Mouse (Mus musculus) thymus, adult 2 months (tissue): Measurements from ENCODE around the gene Smok3c. TPM values are rescaled to one million over a fixed set of nuclear protein-coding genes. Genes with fewer than 3 reads are reported as not detected.

Experiments used
- DNase-seq: peaks from one replicate; pipeline ENCODE4 v3.0.0; 2021
- H3K27ac ChIP-seq: fragments of 200-500 bp; 2 replicates; pipeline ENCODE4 v1.5.1; 2012; ENCODE audit warnings: low read length, control low read depth; ENCODE audit not compliant: control insufficient read depth, insufficient read depth
- H3K27me3 ChIP-seq: fragments of 200-500 bp; 2 replicates; pipeline ENCODE4 v1.6.1; 2012; ENCODE audit warnings: mild to moderate bottlenecking, low read length, moderate library complexity, mixed read lengths; ENCODE audit not compliant: control insufficient read depth, insufficient read depth
- H3K36me3 ChIP-seq: fragments of 200-500 bp; 2 replicates; pipeline ENCODE4 v1.6.1; 2012; ENCODE audit warnings: mild to moderate bottlenecking, low read length, moderate library complexity; ENCODE audit not compliant: control insufficient read depth, insufficient read depth
- H3K4me1 ChIP-seq: fragments of 200-500 bp; replicated peaks from 2 replicates; pipeline ENCODE4 v1.6.1; 2012; ENCODE audit warnings: low read length; ENCODE audit not compliant: control insufficient read depth, insufficient read depth
- H3K4me3 ChIP-seq: fragments of 200-500 bp; 2 replicates; pipeline ENCODE4 v1.5.1; 2012; ENCODE audit warnings: mild to moderate bottlenecking, low read length, control low read depth, moderate library complexity; ENCODE audit not compliant: control insufficient read depth, insufficient read depth
- CTCF ChIP-seq: fragments of 200-500 bp; IDR thresholded peaks from 2 replicates; pipeline ENCODE4 v1.5.1; 2012; ENCODE audit warnings: mild to moderate bottlenecking, control low read depth, low read length, moderate library complexity, borderline replicate concordance; ENCODE audit not compliant: control insufficient read depth, poor library complexity, insufficient read depth; ENCODE audit errors: extremely low read depth
- POLR2A ChIP-seq: fragments of 200-500 bp; IDR thresholded peaks from 2 replicates; pipeline ENCODE4 v1.6.1; 2012; ENCODE audit warnings: mild to moderate bottlenecking, low read length, control low read depth, moderate library complexity; ENCODE audit not compliant: control insufficient read depth, poor library complexity, insufficient read depth; ENCODE audit errors: extremely low read depth
- WGBS: fragments of 180-500 bp; shearing (Covaris S2); methylation state at CpG from one replicate; pipeline ENCODE4 v1.1.7; 2018; 5-methylcytosine and 5-hydroxymethylcytosine counted together
- polyA plus RNA-seq: library from polyadenylated mRNA; depleted of rRNA; stranded (reverse); fragments of >200 nt; gene quantifications from 2 replicates; pipeline ENCODE4 v1.2.3, GENCODE M21; 2012

The Smok3c gene
- polyA plus RNA-seq, 1 experiment: not detected

GRCm38 (mm10) chr5:138075684-138076083 is 22.7 kb downstream of the Smok3c start:
- no peak overlapping the region for H3K4me3 ChIP-seq
- H3K27ac ChIP-seq: no peak overlapping the region
- no peaks in the 10 kb centered on the region for H3K36me3 ChIP-seq
- no peak for DNase-seq
- H3K4me1 ChIP-seq: no peaks in the 10 kb centered on the region
- TF ChIP-seq CTCF: no peak
- no peak for TF ChIP-seq POLR2A
- H3K27me3 ChIP-seq: no peaks in the 10 kb centered on the region
- WGBS: 74% methylated on average over 3 of the region's 3 CpGs

- TF ChIP-seq CTCF: no peak
- no peak for TF ChIP-seq POLR2A
- no peaks in the 10 kb centered on the region for H3K27me3 ChIP-seq
- no peaks in the 10 kb centered on the region for H3K36me3 ChIP-seq
- no peak overlapping the region for H3K4me3 ChIP-seq
- DNase-seq: no peak
- WGBS: 59% methylated on average over 2 of the region's 2 CpGs
- H3K27ac ChIP-seq: no peak overlapping the region
- H3K4me1 ChIP-seq: no peaks in the 10 kb centered on the region
Measured at GRCm38 (mm10) chr5:138076148-138076547, 23.2 kb downstream of the Smok3c start.

- no peak for DNase-seq
- Histone ChIP-seq H3K4me3 (no peak overlapping the region), H3K4me1 (no peaks in the 10 kb centered on the region), H3K27me3 (no peaks in the 10 kb centered on the region), H3K27ac (no peak overlapping the region), H3K36me3 (no peaks in the 10 kb centered on the region)
- TF ChIP-seq POLR2A (no peak), CTCF (no peak)
- WGBS: 95% methylated on average over 5 of the region's 5 CpGs
Measured at GRCm38 (mm10) chr5:138080456-138080855, 27.5 kb downstream of the Smok3c start.

- DNase-seq: no peak
- no peak overlapping the region for H3K4me3 ChIP-seq
- no peak for TF ChIP-seq POLR2A
- TF ChIP-seq CTCF: no peak
- WGBS: 83% methylated on average over 9 of the region's 9 CpGs
- no peaks in the 10 kb centered on the region for H3K36me3 ChIP-seq
- no peak overlapping the region for H3K27ac ChIP-seq
- no peaks in the 10 kb centered on the region for H3K4me1 ChIP-seq
- H3K27me3 ChIP-seq: no peaks in the 10 kb centered on the region
Measured at GRCm38 (mm10) chr5:138081446-138081845, 28.5 kb downstream of the Smok3c start.

GRCm38 (mm10) chr5:138083318-138083900 is 30.4 kb downstream of the Smok3c start:
- DNase-seq: no peak
- TF ChIP-seq CTCF (no peak), POLR2A (no peak)
- no peak overlapping the region for H3K4me3 ChIP-seq
- 71% methylated on average over 2 of the region's 2 CpGs for WGBS
- H3K27me3 ChIP-seq: no peaks in the 10 kb centered on the region
- H3K27ac ChIP-seq: no peak overlapping the region
- no peaks in the 10 kb centered on the region for H3K36me3 ChIP-seq
- no peaks in the 10 kb centered on the region for H3K4me1 ChIP-seq

GRCm38 (mm10) chr5:138083936-138084335 is 30.9 kb downstream of the Smok3c start:
- 96% methylated on average over 2 of the region's 2 CpGs for WGBS
- H3K27me3 ChIP-seq: no peaks in the 10 kb centered on the region
- TF ChIP-seq POLR2A: no peak
- no peak for TF ChIP-seq CTCF
- no peak for DNase-seq
- H3K4me1 ChIP-seq: no peaks in the 10 kb centered on the region
- no peak overlapping the region for H3K27ac ChIP-seq
- no peak overlapping the region for H3K4me3 ChIP-seq
- no peaks in the 10 kb centered on the region for H3K36me3 ChIP-seq

GRCm38 (mm10) chr5:138084507-138084906 is 31.5 kb downstream of the Smok3c start:
- no peak overlapping the region for H3K4me3 ChIP-seq
- H3K36me3 ChIP-seq: no peaks in the 10 kb centered on the region
- DNase-seq: no peak
- no peaks in the 10 kb centered on the region for H3K4me1 ChIP-seq
- TF ChIP-seq CTCF (no peak), POLR2A (no peak)
- WGBS: 66% methylated on average over 2 of the region's 2 CpGs
- no peak overlapping the region for H3K27ac ChIP-seq
- H3K27me3 ChIP-seq: no peaks in the 10 kb centered on the region
